Mouse (Mus musculus) liver, embryonic 14.5 days (tissue): Measurements from ENCODE around the gene Sh3d19. TPM values are rescaled to one million over a fixed set of nuclear protein-coding genes. Genes with fewer than 3 reads are reported as not detected.

Experiments
- ATAC-seq: fragments of 200-750 bp; cut with Nextera tagmentation; 2 replicates; pipeline ENCODE4 v1.8.0; 2017; ENCODE audit warnings: moderate number of reproducible peaks, mild to moderate bottlenecking, moderate library complexity; ENCODE audit not compliant: insufficient read depth
- DNase-seq, 3 experiments: peaks; one replicate each; pipeline ENCODE4 v3.0.0-alpha.2; 2012 to 2013; ENCODE audit warnings: low read depth in 3 of 3, low spot score in 3 of 3
- H3K27ac ChIP-seq: fragments of 300-500 bp; sonication (generic); 2 replicates; pipeline ENCODE4 v1.5.1; 2014; ENCODE audit warnings: moderate library complexity, mild to moderate bottlenecking, control low read depth, inconsistent platforms
- H3K27me3 ChIP-seq: fragments of 300-500 bp; sonication (generic); 2 replicates; pipeline ENCODE4 v1.6.1; 2014; ENCODE audit warnings: mild to moderate bottlenecking, low read length, moderate library complexity; ENCODE audit not compliant: control insufficient read depth, insufficient read depth
- H3K36me3 ChIP-seq: fragments of 300-500 bp; sonication (generic); replicated peaks from 2 replicates; pipeline ENCODE4 v1.6.1; 2014; ENCODE audit warnings: low read depth; ENCODE audit not compliant: control insufficient read depth, insufficient read depth
- H3K4me1 ChIP-seq, 2 experiments: fragments of 200-500 bp in 1 of 2; fragments of 300-500 bp in 1 of 2; sonication (generic) in 1 of 2; replicated peaks; 2 replicates each; pipeline ENCODE4 v1.6.1; 2012 to 2014; ENCODE audit warnings: antibody characterized with exemption in 1 of 2, inconsistent platforms in 1 of 2, low read length in 1 of 2; ENCODE audit not compliant: control insufficient read depth in 2 of 2, insufficient read depth in 2 of 2
- H3K4me2 ChIP-seq: fragments of 300-500 bp; sonication (generic); 2 replicates; pipeline ENCODE4 v1.6.1; 2014; ENCODE audit warnings: low read depth, mild to moderate bottlenecking, control low read depth, moderate library complexity
- H3K4me3 ChIP-seq, 2 experiments: fragments of 200-500 bp in 1 of 2; fragments of 300-500 bp in 1 of 2; sonication (generic) in 1 of 2; 2 replicates each; pipeline ENCODE4 v1.5.1; 2012 to 2014; ENCODE audit warnings: low read depth in 2 of 2, low read length in 2 of 2, mild to moderate bottlenecking in 2 of 2, control low read depth in 1 of 2, inconsistent platforms in 1 of 2, moderate library complexity in 1 of 2; ENCODE audit not compliant: insufficient read depth in 1 of 2
- H3K9ac ChIP-seq: fragments of 300-500 bp; sonication (generic); replicated peaks from 2 replicates; pipeline ENCODE4 v1.6.1; 2014; ENCODE audit warnings: mild to moderate bottlenecking, control low read depth, moderate library complexity
- H3K9me3 ChIP-seq: fragments of 300-500 bp; sonication (generic); 2 replicates; pipeline ENCODE4 v1.6.1; 2016; ENCODE audit warnings: low read length, mixed read lengths; ENCODE audit not compliant: control insufficient read depth
- CTCF ChIP-seq: IDR thresholded peaks from 2 replicates; pipeline ENCODE4 v1.5.1; 2016; ENCODE audit warnings: antibody characterized with exemption, low read depth, control low read depth
- EP300 ChIP-seq: IDR thresholded peaks from 2 replicates; pipeline ENCODE4 v1.6.1; 2016; ENCODE audit warnings: antibody characterized with exemption, low read depth
- WGBS: fragments of 180-500 bp; shearing (Covaris S2); extraction: QIAGEN DNeasy Blood & Tissue Kit; methylation state at CpG from one replicate; pipeline ENCODE4 v1.1.7; 2014; ENCODE audit not compliant: insufficient replicate concordance; 5-methylcytosine and 5-hydroxymethylcytosine counted together
- polyA plus RNA-seq, 2 experiments: library from polyadenylated mRNA; depleted of rRNA in 1 of 2; stranded (reverse) in 1 of 2; unstranded in 1 of 2; fragments of >200 nt; fragmentation: Nextera tagmentation in 1 of 2; extraction: Ambion mirVana in 1 of 2; gene quantifications; 2 replicates each; pipeline versions ENCODE4 v1.2.1 to v1.2.3; 2012 to 2014

Sh3d19 gene
- polyA plus RNA-seq, 2 experiments: 5.5 to 6.3 TPM

GRCm38 (mm10) chr3:86114659-86115338, 143.9 kb downstream of the Sh3d19 start:
- Histone ChIP-seq H3K9ac (no peak overlapping the region), H3K36me3 (no peaks in the 10 kb centered on the region), H3K4me2 (no peak overlapping the region), H3K4me3 (no peak overlapping the region), H3K27me3 (no peaks in the 10 kb centered on the region), H3K4me1 (peaks cover 12 to 14% of the 10 kb centered on the region in 2 experiments), H3K9me3 (peaks cover 2% of the 10 kb centered on the region; the same call in 1 of the 2 replicates), H3K27ac (no peak overlapping the region)
- DNase-seq (no peak), ATAC-seq (no peak)
- no peak for TF ChIP-seq CTCF
- no peak for TF ChIP-seq EP300
- 62% methylated on average over 12 of the region's 12 CpGs for WGBS

GRCm38 (mm10) chr3:86116951-86117350, 146.0 kb downstream of the Sh3d19 start:
- no peak for ATAC-seq
- Histone ChIP-seq H3K4me3 (no peak overlapping the region), H3K36me3 (no peaks in the 10 kb centered on the region), H3K4me1 (peaks cover under 1 to 4% of the 10 kb centered on the region in 2 experiments; a peak in 3 of 4 replicates), H3K27ac (no peak overlapping the region), H3K4me2 (no peak overlapping the region), H3K9ac (no peak overlapping the region), H3K9me3 (peaks cover 2% of the 10 kb centered on the region; the same call in 1 of the 2 replicates), H3K27me3 (no peaks in the 10 kb centered on the region)
- DNase-seq: no peak
- TF ChIP-seq EP300: no peak
- TF ChIP-seq CTCF: peak; percentile 68
- WGBS: 75% methylated on average over 4 of the region's 4 CpGs

- Histone ChIP-seq H3K4me3 (no peak overlapping the region), H3K9me3 (peaks cover 2% of the 10 kb centered on the region; the same call in 1 of the 2 replicates), H3K4me1 (peaks cover 0 to 2% of the 10 kb centered on the region in 2 experiments; a peak in 1 of 4 replicates), H3K36me3 (no peaks in the 10 kb centered on the region), H3K27me3 (no peaks in the 10 kb centered on the region), H3K4me2 (no peak overlapping the region), H3K9ac (no peak overlapping the region), H3K27ac (no peak overlapping the region)
- DNase-seq (no peak), ATAC-seq (no peak)
- 74% methylated on average over 16 of the region's 16 CpGs for WGBS
- TF ChIP-seq CTCF: no peak
- no peak for TF ChIP-seq EP300
Measured at GRCm38 (mm10) chr3:86119237-86119932, 148.5 kb downstream of the Sh3d19 start.

GRCm38 (mm10) chr3:86122156-86122555, 151.2 kb downstream of the Sh3d19 start:
- Histone ChIP-seq H3K4me1 (peaks cover 0 to 2% of the 10 kb centered on the region in 2 experiments; a peak in 1 of 4 replicates), H3K9me3 (no peaks in the 10 kb centered on the region), H3K4me3 (no peak overlapping the region), H3K9ac (no peak overlapping the region), H3K27me3 (no peaks in the 10 kb centered on the region), H3K4me2 (no peak overlapping the region), H3K36me3 (no peaks in the 10 kb centered on the region), H3K27ac (no peak overlapping the region)
- TF ChIP-seq CTCF (peak; percentile 50), EP300 (no peak)
- ATAC-seq (no peak), DNase-seq (no peak)

- TF ChIP-seq EP300 (0 out of 2 replicates have a peak, but pooled peaks have one; percentile 18), CTCF (no peak)
- H3K36me3 ChIP-seq: no peaks in the 10 kb centered on the region
- DNase-seq (no peak), ATAC-seq (peak; percentile 41; the same call in 1 of the 2 replicates)
- no peaks in the 10 kb centered on the region for H3K27me3 ChIP-seq
- H3K4me1 ChIP-seq: peaks cover 0 to 2% of the 10 kb centered on the region in 2 experiments; a peak in 1 of 4 replicates
- H3K4me3 ChIP-seq: no peak overlapping the region
- WGBS: 64% methylated on average over 8 of the region's 8 CpGs
- H3K9ac ChIP-seq: no peak overlapping the region
- no peaks in the 10 kb centered on the region for H3K9me3 ChIP-seq
- no peak overlapping the region for H3K4me2 ChIP-seq
- no peak overlapping the region for H3K27ac ChIP-seq
Measured at GRCm38 (mm10) chr3:86123251-86123746, 152.4 kb downstream of the Sh3d19 start.
